Mouse (Mus musculus) forebrain, embryonic 16.5 days (tissue): ENCODE data around the gene Zcchc13. TPM values are rescaled to one million over a fixed set of nuclear protein-coding genes. Genes with fewer than 3 reads are reported as not detected.

Experiments used
- ATAC-seq: fragments of 200-750 bp; cut with Nextera tagmentation; 2 replicates; pipeline ENCODE4 v1.8.0; 2017; ENCODE audit warnings: mild to moderate bottlenecking, moderate library complexity
- H3K27ac ChIP-seq: fragments of 300-500 bp; sonication (generic); 2 replicates; pipeline ENCODE4 v1.5.1; 2014; ENCODE audit warnings: low read length, control low read depth
- H3K27me3 ChIP-seq: fragments of 300-500 bp; sonication (generic); replicated peaks from 2 replicates; pipeline ENCODE4 v1.6.1; 2014; ENCODE audit warnings: low read length; ENCODE audit not compliant: control insufficient read depth, insufficient read depth
- H3K36me3 ChIP-seq: fragments of 300-500 bp; sonication (generic); 2 replicates; pipeline ENCODE4 v1.6.1; 2014; ENCODE audit not compliant: control insufficient read depth, insufficient read depth
- H3K4me1 ChIP-seq: fragments of 300-500 bp; sonication (generic); replicated peaks from 2 replicates; pipeline ENCODE4 v1.6.1; 2014; ENCODE audit warnings: low read length; ENCODE audit not compliant: control insufficient read depth, insufficient read depth
- H3K4me2 ChIP-seq: fragments of 300-500 bp; sonication (generic); 2 replicates; pipeline ENCODE4 v1.6.1; 2014; ENCODE audit warnings: mild to moderate bottlenecking, low read length, control low read depth
- H3K4me3 ChIP-seq: fragments of 300-500 bp; sonication (generic); replicated peaks from 2 replicates; pipeline ENCODE4 v1.5.1; 2014; ENCODE audit warnings: mild to moderate bottlenecking, low read length, control low read depth
- H3K9ac ChIP-seq: fragments of 300-500 bp; sonication (generic); replicated peaks from 2 replicates; pipeline ENCODE4 v1.6.1; 2014; ENCODE audit warnings: low read depth, low read length, control low read depth
- H3K9me3 ChIP-seq: fragments of 300-500 bp; sonication (generic); 2 replicates; pipeline ENCODE4 v1.6.1; 2016; ENCODE audit warnings: low read length; ENCODE audit not compliant: control insufficient read depth
- WGBS: fragments of 180-500 bp; shearing (Covaris S2); extraction: QIAGEN DNeasy Blood & Tissue Kit; methylation state at CpG from one replicate; pipeline ENCODE4 v1.1.7; 2014; 5-methylcytosine and 5-hydroxymethylcytosine counted together
- polyA plus RNA-seq: library from polyadenylated mRNA; unstranded; fragments of >200 nt; fragmentation: Nextera tagmentation; extraction: Ambion mirVana; gene quantifications from 2 replicates; pipeline ENCODE4 v1.2.1, GENCODE M21; 2015

The Zcchc13 gene
- polyA plus RNA-seq, 1 experiment from 2014 or later, result not detected

DNA sequence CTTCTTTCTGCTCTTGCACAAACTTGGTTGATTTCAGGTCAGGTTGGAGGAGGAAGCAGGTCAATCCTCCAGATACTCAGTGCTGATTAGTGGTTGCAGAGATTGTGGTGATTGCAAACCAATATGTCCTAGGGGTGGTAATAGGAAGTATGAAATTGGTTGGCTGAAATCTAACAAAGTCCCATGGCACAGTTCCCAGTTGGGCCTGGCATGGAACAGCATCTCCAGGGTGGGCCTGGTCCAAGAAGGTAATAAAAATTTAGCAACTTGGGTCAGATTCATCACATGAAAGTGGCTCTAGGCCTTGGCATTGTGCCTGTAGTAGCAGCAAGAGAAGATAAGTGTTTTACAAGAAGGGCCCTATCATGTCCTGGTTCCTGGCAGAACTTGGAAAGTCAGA, 39.9 kb downstream of the Zcchc13 start:
- H3K4me3 ChIP-seq, result no peak overlapping the region
- H3K9me3 ChIP-seq, result no peaks in the 10 kb centered on the region
- ATAC-seq, result no peak
- no peaks in the 10 kb centered on the region for H3K36me3 ChIP-seq
- H3K27ac ChIP-seq, result no peak overlapping the region
- H3K4me1 ChIP-seq, result no peaks in the 10 kb centered on the region
- H3K4me2 ChIP-seq, result no peak overlapping the region
- peaks cover 6% of the 10 kb centered on the region; the same call in 1 of the 2 replicates for H3K27me3 ChIP-seq
- H3K9ac ChIP-seq, result no peak overlapping the region

DNA sequence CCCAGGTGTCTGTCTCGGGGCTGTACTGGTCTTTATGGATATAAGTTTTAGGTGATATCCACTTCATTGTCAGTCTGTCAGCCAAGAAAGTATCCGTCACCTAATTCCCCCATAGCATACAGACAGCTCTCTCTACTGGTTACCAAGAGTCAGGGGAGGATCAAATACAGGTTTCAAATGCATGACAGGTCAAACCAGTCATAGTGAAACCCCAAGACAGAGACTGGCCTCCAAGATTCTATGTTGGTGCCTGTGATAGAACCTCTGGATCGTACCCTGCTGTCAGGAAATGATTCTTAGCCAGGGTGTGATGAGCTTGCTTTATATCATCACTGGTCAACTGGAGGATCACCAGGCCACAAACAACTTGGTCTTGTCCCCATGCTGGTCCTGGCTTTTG, 43.4 kb downstream of the Zcchc13 start:
- WGBS, result 84% methylated on average over 3 of the region's 3 CpGs
- Histone ChIP-seq H3K9me3 (no peaks in the 10 kb centered on the region), H3K27me3 (peaks cover 6% of the 10 kb centered on the region; the same call in 1 of the 2 replicates), H3K4me2 (no peak overlapping the region), H3K4me1 (no peaks in the 10 kb centered on the region), H3K27ac (no peak overlapping the region), H3K36me3 (no peaks in the 10 kb centered on the region), H3K9ac (no peak overlapping the region), H3K4me3 (no peak overlapping the region)
- ATAC-seq, result no peak

DNA sequence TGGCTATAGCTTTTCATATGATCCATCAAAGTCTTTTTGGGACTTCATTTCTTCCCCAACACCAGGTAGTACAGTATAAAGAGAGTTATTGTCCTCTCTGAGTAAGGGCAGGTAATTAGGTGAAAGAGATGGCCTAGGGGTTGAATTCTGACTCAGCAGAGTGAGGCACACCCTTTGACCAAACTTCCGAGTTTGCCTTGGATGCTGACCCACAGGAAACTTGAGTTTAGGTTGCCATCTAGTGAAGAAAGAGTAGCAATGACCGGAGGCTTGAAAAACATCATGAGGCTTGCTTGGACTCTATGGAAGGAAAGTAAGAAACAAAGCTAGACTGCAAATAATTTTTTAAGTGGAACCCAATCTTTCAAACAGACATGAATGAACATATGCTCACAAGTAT, 44.3 kb downstream of the Zcchc13 start:
- no peaks in the 10 kb centered on the region for H3K36me3 ChIP-seq
- ATAC-seq, result no peak
- H3K27ac ChIP-seq, result no peak overlapping the region
- H3K4me1 ChIP-seq, result no peaks in the 10 kb centered on the region
- H3K9me3 ChIP-seq, result no peaks in the 10 kb centered on the region
- WGBS, result 34% methylated on average over 2 of the region's 2 CpGs
- H3K4me3 ChIP-seq, result no peak overlapping the region
- H3K4me2 ChIP-seq, result no peak overlapping the region
- no peak overlapping the region for H3K9ac ChIP-seq
- peaks cover 6% of the 10 kb centered on the region; the same call in 1 of the 2 replicates for H3K27me3 ChIP-seq

Other genes with a start within 250 kb of the Zcchc13 start
- 0.27 and 0.52 TPM in 2 replicates for gene Tsx, start 216.1 kb upstream of the Zcchc13 start, polyA plus RNA-seq
- gene Gm26992, start 208.6 kb upstream of the Zcchc13 start, polyA plus RNA-seq, result not detected in 2 replicates
- 30.0 and 32.7 TPM in 2 replicates for gene Slc16a2, start 191.4 kb downstream of the Zcchc13 start, polyA plus RNA-seq